Mouse (Mus musculus) ES-E14 (cell line): ENCODE results near the gene Gpr183. TPM values are rescaled to one million over a fixed set of nuclear protein-coding genes. Genes with fewer than 3 reads are reported as not detected.

Experiments used
- DNase-seq: peaks from one replicate; pipeline ENCODE4 v3.0.0-alpha.2; 2013; ENCODE audit warnings: low read depth, low spot score
- H3K27ac ChIP-seq: 2 replicates; pipeline ENCODE4 v1.5.1; 2012; ENCODE audit warnings: low read depth, mild to moderate bottlenecking, low read length, moderate library complexity, mixed read lengths; ENCODE audit not compliant: poor library complexity, insufficient read depth, severe bottlenecking
- H3K36me3 ChIP-seq: 2 replicates; pipeline ENCODE4 v1.6.1; 2012; ENCODE audit warnings: mild to moderate bottlenecking, low read length, moderate library complexity, mixed read lengths; ENCODE audit not compliant: control insufficient read depth, poor library complexity, insufficient read depth, severe bottlenecking
- H3K4me1 ChIP-seq, 2 experiments: fragments of 150-350 bp in 1 of 2; sonication (generic) in 1 of 2; 2 replicates each; pipeline ENCODE4 v1.6.1; 2012; ENCODE audit warnings: low read length in 2 of 2, mild to moderate bottlenecking in 1 of 2, mixed read lengths in 1 of 2; ENCODE audit not compliant: control insufficient read depth in 2 of 2, insufficient read depth in 2 of 2, poor library complexity in 1 of 2
- H3K4me3 ChIP-seq, 2 experiments: fragments of 150-350 bp in 1 of 2; sonication (generic) in 1 of 2; 2 replicates each; pipeline ENCODE4 v1.5.1; 2012; ENCODE audit warnings: low read length in 2 of 2, low read depth in 1 of 2, mild to moderate bottlenecking in 1 of 2, mixed read lengths in 1 of 2; ENCODE audit not compliant: insufficient read depth in 1 of 2, poor library complexity in 1 of 2, severe bottlenecking in 1 of 2
- H3K9ac ChIP-seq: 2 replicates; pipeline ENCODE4 v1.6.1; 2012; ENCODE audit warnings: low read depth, mild to moderate bottlenecking, low read length, mixed read lengths; ENCODE audit not compliant: poor library complexity, insufficient read depth, severe bottlenecking
- H3K9me3 ChIP-seq: fragments of 150-350 bp; sonication (generic); 2 replicates; pipeline ENCODE4 v1.6.1; 2012; ENCODE audit warnings: low read depth, mild to moderate bottlenecking, low read length; ENCODE audit not compliant: control insufficient read depth, insufficient read depth
- CHD2 ChIP-seq: IDR thresholded peaks from 2 replicates; pipeline ENCODE4 v1.6.1; 2014; ENCODE audit warnings: mild to moderate bottlenecking, low read depth, low read length, inconsistent platforms
- HCFC1 ChIP-seq: IDR thresholded peaks from 2 replicates; pipeline ENCODE4 v1.6.1; 2012; ENCODE audit warnings: low read length, inconsistent platforms, borderline replicate concordance; ENCODE audit not compliant: insufficient read depth
- MAFK ChIP-seq: IDR thresholded peaks from 2 replicates; pipeline ENCODE4 v1.6.1; 2014; ENCODE audit warnings: mild to moderate bottlenecking, low read depth, low read length, inconsistent platforms; ENCODE audit not compliant: insufficient read depth
- ZC3H11A ChIP-seq: IDR thresholded peaks from 2 replicates; pipeline ENCODE4 v1.6.1; 2012; ENCODE audit warnings: low read depth, mild to moderate bottlenecking, inconsistent platforms, low read length, borderline replicate concordance
- ZNF384 ChIP-seq: IDR thresholded peaks from 2 replicates; pipeline ENCODE4 v1.6.1; 2012; ENCODE audit warnings: low read depth, low read length, inconsistent platforms
- in situ Hi-C, 2 experiments: fragments of 600-800 bp; cut with MboI; formaldehyde crosslinking; loops; one replicate each; pipeline ENCODE4 v1.15.1; 2025; ENCODE audit warnings: low sequenced_read_pairs in 2 of 2, inconsistent platforms in 1 of 2; ENCODE audit not compliant: unreplicated experiment in 2 of 2
- total RNA-seq: library from RNA; depleted of rRNA; stranded (reverse); fragments of 300-350 nt; gene quantifications from 2 replicates; pipeline ENCODE4 v1.2.3, GENCODE M21; 2012

Gpr183 gene
- total RNA-seq, 1 experiment: 0.45 TPM

DNA sequence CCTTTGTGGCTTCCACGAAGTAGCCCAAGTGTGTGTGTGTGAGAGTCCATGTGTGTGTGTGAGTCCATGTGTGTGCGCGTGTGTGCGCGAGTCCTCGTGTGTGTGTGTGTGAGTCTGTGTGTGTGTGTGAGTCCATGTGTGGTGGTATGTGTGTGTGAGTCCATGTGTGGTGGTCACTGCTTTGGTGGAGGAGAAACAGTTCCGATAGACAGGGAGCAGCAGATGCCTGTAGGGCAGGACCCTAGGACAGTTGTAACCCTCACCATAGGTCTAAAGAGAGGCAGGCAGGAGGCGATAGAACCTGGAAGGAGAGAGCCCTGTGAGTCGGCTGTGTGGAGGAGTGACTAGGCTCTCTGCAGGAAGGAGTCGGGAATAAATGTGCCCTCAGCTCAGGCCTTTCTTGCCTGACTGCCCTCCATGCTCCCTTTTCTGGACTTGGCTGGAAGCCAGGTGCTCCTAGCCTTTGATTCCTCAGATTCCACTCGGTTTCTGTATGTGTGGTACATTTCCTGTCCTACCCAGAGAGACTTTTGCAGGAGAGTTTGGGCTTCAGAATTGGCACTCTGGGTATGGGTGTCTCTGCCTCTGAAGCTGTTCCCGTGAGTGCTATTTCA, 44.4 kb downstream of the Gpr183 start:
- H3K36me3 ChIP-seq: peaks cover 2% of the 10 kb centered on the region; the same call in 1 of the 2 replicates
- no peak for DNase-seq
- in situ Hi-C loops: no loop called here
- no peaks in the 10 kb centered on the region for H3K9me3 ChIP-seq
- no peak overlapping the region for H3K27ac ChIP-seq
- TF ChIP-seq ZNF384: no peak
- TF ChIP-seq MAFK: no peak
- TF ChIP-seq CHD2: no peak
- TF ChIP-seq HCFC1: no peak
- no peak for TF ChIP-seq ZC3H11A
- H3K9ac ChIP-seq: no peak overlapping the region
- no peak overlapping the region for H3K4me3 ChIP-seq
- H3K4me1 ChIP-seq: no peaks in the 10 kb centered on the region

DNA sequence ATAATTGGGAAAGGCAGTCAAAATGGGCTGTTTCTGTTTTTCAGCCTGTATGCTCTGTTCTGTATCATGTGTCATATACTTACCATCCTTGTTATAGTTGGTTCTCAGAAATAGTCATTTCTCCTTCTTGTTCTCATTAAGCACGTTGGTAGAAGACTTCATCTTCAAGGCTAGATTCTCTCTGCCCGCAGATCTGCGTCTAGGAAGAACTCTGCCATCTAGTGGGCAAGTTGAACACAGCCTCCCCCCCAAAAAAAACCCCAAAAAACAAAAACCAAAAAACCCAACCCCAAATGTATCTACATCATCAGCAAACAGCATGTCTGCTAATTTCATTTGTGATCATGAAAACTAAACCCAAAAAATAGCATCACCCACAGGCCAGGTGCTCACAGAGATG, 45.2 kb downstream of the Gpr183 start:
- H3K4me3 ChIP-seq: no peak overlapping the region
- no peaks in the 10 kb centered on the region for H3K4me1 ChIP-seq
- peaks cover 2% of the 10 kb centered on the region; the same call in 1 of the 2 replicates for H3K36me3 ChIP-seq
- in situ Hi-C loops: no loop called here
- no peaks in the 10 kb centered on the region for H3K9me3 ChIP-seq
- no peak for DNase-seq
- TF ChIP-seq ZC3H11A (no peak), ZNF384 (no peak), HCFC1 (no peak), MAFK (no peak), CHD2 (no peak)
- H3K9ac ChIP-seq: no peak overlapping the region
- H3K27ac ChIP-seq: no peak overlapping the region

DNA sequence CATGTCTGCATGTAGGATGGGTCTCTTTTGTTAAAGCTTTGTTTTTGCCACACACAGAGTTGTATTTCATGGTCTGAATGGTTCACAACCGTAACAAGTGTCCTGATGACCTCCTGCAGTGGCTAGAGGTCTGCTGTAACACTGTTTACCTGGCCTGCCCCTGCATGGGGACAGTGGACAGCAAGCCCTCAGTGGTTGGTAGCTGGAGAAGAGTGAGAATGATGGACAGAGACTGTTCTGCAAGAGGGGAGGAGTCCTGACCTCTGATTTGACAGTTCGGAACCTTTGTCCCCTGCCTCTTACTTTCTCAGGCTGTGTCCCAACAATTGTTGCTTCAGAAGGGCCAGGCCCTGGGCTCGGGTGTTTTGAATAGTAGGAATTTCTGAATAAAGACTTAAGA, 46.7 kb downstream of the Gpr183 start:
- no peak for DNase-seq

DNA sequence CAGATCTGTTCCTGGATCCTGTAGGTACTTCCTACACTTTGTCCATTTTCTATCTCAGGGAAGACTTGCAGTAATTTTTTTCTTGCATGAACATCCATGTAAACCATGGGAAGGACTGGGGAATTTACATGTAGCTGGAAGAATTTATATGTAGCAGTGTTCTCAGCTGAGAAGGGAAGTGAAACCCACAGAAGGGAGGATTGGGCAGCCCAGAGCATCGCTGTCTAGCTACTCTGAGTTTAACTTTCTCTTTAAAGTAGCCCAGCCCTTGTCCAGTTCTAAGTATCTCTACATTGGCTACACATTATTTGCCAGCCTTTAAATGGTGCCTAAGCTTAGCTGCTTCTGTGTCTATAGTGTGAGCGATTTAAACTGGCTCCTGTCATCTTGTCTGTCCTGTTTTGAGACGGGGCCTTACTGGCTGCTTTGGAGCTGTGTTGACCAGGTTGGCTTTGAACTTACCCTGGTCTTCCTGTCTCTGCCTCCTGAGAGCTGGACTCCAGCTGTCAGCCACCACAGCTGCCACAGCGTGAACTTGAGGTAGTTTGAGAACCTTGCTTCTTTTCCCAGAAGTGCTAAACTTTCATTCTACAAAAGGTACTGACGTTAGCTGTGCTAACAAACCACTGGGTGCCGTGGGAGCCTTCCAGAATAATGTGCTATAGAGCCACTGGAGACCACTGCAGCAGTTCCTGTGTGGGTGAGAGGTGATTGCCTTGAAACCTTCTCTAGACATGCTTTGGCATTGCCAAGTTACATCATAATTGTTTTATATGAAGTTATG, 48.5 kb downstream of the Gpr183 start:
- DNase-seq: no peak
- Histone ChIP-seq H3K9me3 (no peaks in the 10 kb centered on the region), H3K27ac (no peak overlapping the region), H3K9ac (no peak overlapping the region), H3K36me3 (peaks cover 8% of the 10 kb centered on the region; the same call in 1 of the 2 replicates), H3K4me3 (no peak overlapping the region), H3K4me1 (no peaks in the 10 kb centered on the region)
- TF ChIP-seq MAFK (no peak), HCFC1 (no peak), ZC3H11A (no peak), ZNF384 (no peak), CHD2 (no peak)
- in situ Hi-C loops: no loop called here

More for the DNA sequence above, 46.7 kb downstream of the Gpr183 start:
- Histone ChIP-seq H3K9ac (no peak overlapping the region), H3K27ac (no peak overlapping the region), H3K36me3 (peaks cover 2% of the 10 kb centered on the region; the same call in 1 of the 2 replicates), H3K4me1 (no peaks in the 10 kb centered on the region), H3K9me3 (no peaks in the 10 kb centered on the region), H3K4me3 (no peak overlapping the region)
- in situ Hi-C loops: no loop called here
- TF ChIP-seq ZC3H11A: no peak
- no peak for TF ChIP-seq CHD2
- TF ChIP-seq HCFC1: no peak
- no peak for TF ChIP-seq ZNF384
- TF ChIP-seq MAFK: no peak

DNA sequence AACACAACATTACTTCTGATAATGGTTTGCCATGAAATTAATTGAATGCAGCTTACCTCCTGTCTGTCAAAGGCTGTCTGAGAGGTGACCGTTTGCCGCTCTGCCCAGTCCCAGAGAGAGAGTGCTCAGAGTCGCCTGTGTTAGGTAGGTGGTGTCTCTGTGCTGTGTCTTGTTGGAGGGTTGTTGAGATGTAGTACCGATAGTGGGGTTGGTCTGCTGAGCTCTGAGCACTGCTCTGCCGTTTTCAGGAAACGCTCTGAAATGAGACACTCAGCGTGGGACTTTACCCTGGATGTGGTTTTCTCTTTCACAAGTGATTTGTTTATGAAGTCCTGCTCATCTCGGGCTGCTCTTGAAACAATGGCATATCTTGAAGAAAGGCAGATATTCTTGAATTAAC, 49.4 kb downstream of the Gpr183 start, which contains the start of gene Gpr18:
Gene Gpr18, minus strand, starts transcription at position 161 of the 400 bp plus-strand sequence.
- Histone ChIP-seq H3K9me3 (no peaks in the 10 kb centered on the region), H3K4me1 (no peaks in the 10 kb centered on the region), H3K27ac (no peak within 1 kb of the TSS), H3K4me3 (no peak within 1 kb of the TSS), H3K9ac (no peak within 1 kb of the TSS), H3K36me3 (peaks cover 9% of the 10 kb centered on the region; the same call in 1 of the 2 replicates)
- in situ Hi-C loops: no loop called here
- TF ChIP-seq MAFK (no peak), ZC3H11A (no peak), CHD2 (no peak), ZNF384 (no peak), HCFC1 (no peak)
- no peak for DNase-seq
